Mouse (Mus musculus): ENCODE results near the gene Itgb4. TPM values are rescaled to one million over a fixed set of nuclear protein-coding genes. Genes with fewer than 3 reads are reported as not detected.

The Itgb4 gene
- total and polyA plus RNA-seq, 3 experiments, result 0.69 to 0.85 TPM; not detected in 1

- H3K9me3 ChIP-seq (replicated peaks; ENCODE audit: insufficient read depth, low read length), result no peaks in the 10 kb centered on the region
- no peak for TF ChIP-seq EP300 (IDR thresholded peaks at IDR 0.05; ENCODE audit: low read depth in 1 of 2, low read length in 2 of 2)
- H3K79me2 ChIP-seq (ENCODE audit: control insufficient read depth, insufficient read depth, low read length, poor library complexity), result no peaks in the 10 kb centered on the region
- no peaks in the 10 kb centered on the region; a peak in 1 of 4 replicates for H3K4me1 ChIP-seq (ENCODE audit: control insufficient read depth in 1 of 2, insufficient read depth in 2 of 2, low read length in 2 of 2)
- no peak overlapping the region for H3K27ac ChIP-seq (ENCODE audit: control insufficient read depth, low read depth, low read length)
- no peak overlapping the region for H3K4me3 ChIP-seq (ENCODE audit: control insufficient read depth in 1 of 2, insufficient read depth in 1 of 2, low read depth in 2 of 2, low read length in 2 of 2)
- H3K36me3 ChIP-seq (ENCODE audit: control insufficient read depth in 1 of 2, insufficient read depth in 2 of 2, low read length in 2 of 2), result no peaks in the 10 kb centered on the region
- no peak overlapping the region for H3K9ac ChIP-seq (ENCODE audit: control insufficient read depth, low read depth, low read length, poor library complexity, severe bottlenecking)
- DNase-seq (ENCODE audit: low read depth, low spot score), result no peak
- no peaks in the 10 kb centered on the region; a peak in 1 of 4 replicates for H3K27me3 ChIP-seq (ENCODE audit: control insufficient read depth in 1 of 2, insufficient read depth in 2 of 2, low read length in 2 of 2)
These were observed 8.8 kb downstream of the Itgb4 start for GRCm38 (mm10) chr11:115983291-115983690.

- no peaks in the 10 kb centered on the region; a peak in 1 of 4 replicates for H3K27me3 ChIP-seq (ENCODE audit: control insufficient read depth in 1 of 2, insufficient read depth in 2 of 2, low read length in 2 of 2)
- no peak overlapping the region for H3K9ac ChIP-seq (ENCODE audit: control insufficient read depth, low read depth, low read length, poor library complexity, severe bottlenecking)
- H3K79me2 ChIP-seq (ENCODE audit: control insufficient read depth, insufficient read depth, low read length, poor library complexity), result no peaks in the 10 kb centered on the region
- no peaks in the 10 kb centered on the region; a peak in 1 of 4 replicates for H3K4me1 ChIP-seq (ENCODE audit: control insufficient read depth in 1 of 2, insufficient read depth in 2 of 2, low read length in 2 of 2)
- no peak for DNase-seq (ENCODE audit: low read depth, low spot score)
- no peaks in the 10 kb centered on the region for H3K36me3 ChIP-seq (ENCODE audit: control insufficient read depth in 1 of 2, insufficient read depth in 2 of 2, low read length in 2 of 2)
- TF ChIP-seq CTCF (IDR thresholded peaks at IDR 0.05 in 2 of 3, conservative IDR thresholded peaks at IDR 0.05 in 1 of 3; ENCODE audit: control insufficient read depth in 1 of 3, insufficient read depth in 1 of 3, low read depth in 2 of 3, low read length in 3 of 3, poor library complexity in 1 of 3, severe bottlenecking in 1 of 3), result no peak
- TF ChIP-seq CHD2 (IDR thresholded peaks at IDR 0.05; ENCODE audit: low read length), result no peak
- no peak for TF ChIP-seq POLR2AphosphoS5 (IDR thresholded peaks at IDR 0.05; ENCODE audit: borderline replicate concordance, low read depth, low read length)
- TF ChIP-seq USF2 (IDR thresholded peaks at IDR 0.05; ENCODE audit: borderline replicate concordance in 1 of 2, insufficient read depth in 1 of 2, low read depth in 1 of 2, low read length in 2 of 2), result no peak
- no peak for TF ChIP-seq ZNF384 (IDR thresholded peaks at IDR 0.05; ENCODE audit: low read depth, low read length)
- no peak for TF ChIP-seq E2F4 (IDR thresholded peaks at IDR 0.05; ENCODE audit: borderline replicate concordance, low read depth, low read length)
- no peak for TF ChIP-seq SIN3A (IDR thresholded peaks at IDR 0.05; ENCODE audit: low read length)
- no peak for TF ChIP-seq KAT2A (conservative IDR thresholded peaks at IDR 0.05; ENCODE audit: low read depth, low read length)
- TF ChIP-seq TBP (IDR thresholded peaks at IDR 0.05; ENCODE audit: low read depth, low read length), result no peak
- H3K4me3 ChIP-seq (ENCODE audit: control insufficient read depth in 1 of 2, insufficient read depth in 1 of 2, low read depth in 2 of 2, low read length in 2 of 2), result no peak overlapping the region
- no peak overlapping the region for H3K27ac ChIP-seq (ENCODE audit: control insufficient read depth, low read depth, low read length)
- H3K9me3 ChIP-seq (replicated peaks; ENCODE audit: insufficient read depth, low read length), result no peaks in the 10 kb centered on the region
These were observed 15.2 kb downstream of the Itgb4 start for GRCm38 (mm10) chr11:115989686-115990085.

- DNase-seq (ENCODE audit: low read depth, low spot score), result no peak
- TF ChIP-seq MAZ (IDR thresholded peaks at IDR 0.05; ENCODE audit: low read depth, low read length), result no peak
- Histone ChIP-seq H3K27ac (ENCODE audit: control insufficient read depth, low read depth, low read length) (no peak overlapping the region), H3K9me3 (replicated peaks; ENCODE audit: insufficient read depth, low read length) (no peaks in the 10 kb centered on the region), H3K4me1 (ENCODE audit: control insufficient read depth in 1 of 2, insufficient read depth in 2 of 2, low read length in 2 of 2) (no peaks in the 10 kb centered on the region; a peak in 1 of 4 replicates), H3K36me3 (ENCODE audit: control insufficient read depth in 1 of 2, insufficient read depth in 2 of 2, low read length in 2 of 2) (no peaks in the 10 kb centered on the region), H3K9ac (ENCODE audit: control insufficient read depth, low read depth, low read length, poor library complexity, severe bottlenecking) (no peak overlapping the region), H3K79me2 (ENCODE audit: control insufficient read depth, insufficient read depth, low read length, poor library complexity) (no peaks in the 10 kb centered on the region), H3K4me3 (ENCODE audit: control insufficient read depth in 1 of 2, insufficient read depth in 1 of 2, low read depth in 2 of 2, low read length in 2 of 2) (no peak overlapping the region), H3K27me3 (ENCODE audit: control insufficient read depth in 1 of 2, insufficient read depth in 2 of 2, low read length in 2 of 2) (no peaks in the 10 kb centered on the region)
These were observed 17.6 kb downstream of the Itgb4 start for GRCm38 (mm10) chr11:115992098-115992497.

Measured in MEL (cell line).